Mouse (Mus musculus): Measurements from ENCODE around the gene Alad. TPM values are rescaled to one million over a fixed set of nuclear protein-coding genes. Genes with fewer than 3 reads are reported as not detected.

Alad gene
- polyA plus RNA-seq, 1 experiment: 26.9 TPM

DNA sequence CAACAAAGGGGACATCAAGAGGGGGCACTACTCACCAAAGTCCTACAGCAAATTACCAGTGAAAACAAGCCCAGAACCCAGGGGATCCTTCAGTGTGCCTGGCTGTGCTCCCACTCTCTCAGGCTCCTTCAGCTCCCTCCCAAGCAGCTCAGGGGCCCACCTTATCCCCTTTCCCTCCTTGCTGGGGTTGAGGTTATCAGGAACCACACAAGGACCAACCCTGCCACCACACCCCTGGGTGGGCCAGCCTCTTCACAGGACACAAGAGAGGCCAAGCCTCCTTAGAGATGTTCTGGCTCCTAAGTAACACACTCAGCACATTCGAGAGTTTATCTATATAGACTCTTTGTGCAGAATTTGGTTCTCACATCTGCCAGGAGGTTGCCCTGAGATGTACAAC is 3.1 kb downstream of the Alad start:
- Histone ChIP-seq H3K27me3 (ENCODE audit: control insufficient read depth, insufficient read depth, low read length, poor library complexity, severe bottlenecking) (no peaks in the 10 kb centered on the region), H3K4me1 (ENCODE audit: control insufficient read depth, insufficient read depth, low read length) (no peaks in the 10 kb centered on the region), H3K9me3 (replicated peaks; ENCODE audit: control insufficient read depth, insufficient read depth, low read length, poor library complexity, severe bottlenecking) (no peaks in the 10 kb centered on the region), H3K36me3 (ENCODE audit: control insufficient read depth, insufficient read depth, low read length, poor library complexity, severe bottlenecking) (peaks cover 2% of the 10 kb centered on the region; the same call in 1 of the 2 replicates), H3K27ac (ENCODE audit: insufficient read depth, low read length) (no peak overlapping the region), H3K9ac (ENCODE audit: low read depth, poor library complexity, severe bottlenecking) (no peak overlapping the region), H3K4me3 (ENCODE audit: low read depth, low read length) (no peak overlapping the region)
- no peak for TF ChIP-seq CTCF (IDR thresholded peaks at IDR 0.05; ENCODE audit: low read depth, low read length)
- no peak for TF ChIP-seq POLR2A (IDR thresholded peaks at IDR 0.05; ENCODE audit: insufficient read depth, low read length)
- no peak for TF ChIP-seq EP300 (IDR thresholded peaks at IDR 0.05; ENCODE audit: insufficient read depth, low read depth, low read length)

DNA sequence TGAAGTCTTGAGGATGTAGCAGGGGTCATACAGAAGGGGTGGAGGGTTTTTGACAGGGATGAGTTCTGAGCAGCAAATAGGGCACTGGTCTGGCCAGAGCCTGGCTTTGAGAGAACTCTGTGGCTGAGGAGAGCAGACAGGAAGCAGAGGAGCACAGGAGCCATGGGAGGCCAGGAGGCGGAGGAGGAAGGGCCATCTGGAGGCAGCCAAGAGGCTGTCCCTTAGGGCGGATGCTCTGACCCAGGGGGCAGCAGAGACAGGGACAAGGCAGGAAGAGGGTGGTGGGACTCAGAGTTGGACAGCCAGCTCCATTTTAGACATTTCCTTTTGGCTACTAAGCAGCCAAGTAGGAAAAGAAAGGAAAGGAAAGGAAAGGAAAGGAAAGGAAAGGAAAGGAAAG is 3.6 kb downstream of the Alad start:
- Histone ChIP-seq H3K9ac (ENCODE audit: low read depth, poor library complexity, severe bottlenecking) (no peak overlapping the region), H3K4me1 (ENCODE audit: control insufficient read depth, insufficient read depth, low read length) (no peaks in the 10 kb centered on the region), H3K27ac (ENCODE audit: insufficient read depth, low read length) (no peak overlapping the region), H3K36me3 (ENCODE audit: control insufficient read depth, insufficient read depth, low read length, poor library complexity, severe bottlenecking) (peaks cover 2% of the 10 kb centered on the region; the same call in 1 of the 2 replicates), H3K4me3 (ENCODE audit: low read depth, low read length) (no peak overlapping the region), H3K9me3 (replicated peaks; ENCODE audit: control insufficient read depth, insufficient read depth, low read length, poor library complexity, severe bottlenecking) (no peaks in the 10 kb centered on the region), H3K27me3 (ENCODE audit: control insufficient read depth, insufficient read depth, low read length, poor library complexity, severe bottlenecking) (no peaks in the 10 kb centered on the region)
- no peak for TF ChIP-seq CTCF (IDR thresholded peaks at IDR 0.05; ENCODE audit: low read depth, low read length)
- no peak for TF ChIP-seq POLR2A (IDR thresholded peaks at IDR 0.05; ENCODE audit: insufficient read depth, low read length)
- no peak for TF ChIP-seq EP300 (IDR thresholded peaks at IDR 0.05; ENCODE audit: insufficient read depth, low read depth, low read length)

DNA sequence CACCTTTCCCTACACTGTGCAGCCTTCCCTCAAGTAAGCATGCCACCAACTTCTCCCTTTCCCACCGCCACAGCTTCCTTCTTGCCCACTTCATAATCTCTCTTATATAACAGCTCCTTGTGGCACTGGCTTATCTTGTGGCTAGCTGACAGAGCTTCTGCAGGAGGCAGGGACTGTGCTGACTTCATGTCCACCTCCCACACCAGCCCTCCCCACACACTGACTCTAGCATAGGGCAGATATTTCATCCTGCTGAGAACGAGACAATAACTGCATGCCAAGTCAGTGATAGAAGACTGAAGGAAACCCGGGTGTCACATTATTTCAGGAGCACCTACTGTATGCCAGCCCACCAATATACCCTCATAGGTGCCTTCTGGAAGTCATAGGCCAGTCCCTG is 4.2 kb downstream of the Alad start:
- Histone ChIP-seq H3K27me3 (ENCODE audit: control insufficient read depth, insufficient read depth, low read length, poor library complexity, severe bottlenecking) (no peaks in the 10 kb centered on the region), H3K4me1 (ENCODE audit: control insufficient read depth, insufficient read depth, low read length) (no peaks in the 10 kb centered on the region), H3K9ac (ENCODE audit: low read depth, poor library complexity, severe bottlenecking) (no peak overlapping the region), H3K36me3 (ENCODE audit: control insufficient read depth, insufficient read depth, low read length, poor library complexity, severe bottlenecking) (peaks cover 4% of the 10 kb centered on the region), H3K9me3 (replicated peaks; ENCODE audit: control insufficient read depth, insufficient read depth, low read length, poor library complexity, severe bottlenecking) (no peaks in the 10 kb centered on the region), H3K4me3 (ENCODE audit: low read depth, low read length) (no peak overlapping the region), H3K27ac (ENCODE audit: insufficient read depth, low read length) (no peak overlapping the region)
- TF ChIP-seq CTCF (IDR thresholded peaks at IDR 0.05; ENCODE audit: low read depth, low read length) (no peak), EP300 (IDR thresholded peaks at IDR 0.05; ENCODE audit: insufficient read depth, low read depth, low read length) (no peak), POLR2A (IDR thresholded peaks at IDR 0.05; ENCODE audit: insufficient read depth, low read length) (no peak)

DNA sequence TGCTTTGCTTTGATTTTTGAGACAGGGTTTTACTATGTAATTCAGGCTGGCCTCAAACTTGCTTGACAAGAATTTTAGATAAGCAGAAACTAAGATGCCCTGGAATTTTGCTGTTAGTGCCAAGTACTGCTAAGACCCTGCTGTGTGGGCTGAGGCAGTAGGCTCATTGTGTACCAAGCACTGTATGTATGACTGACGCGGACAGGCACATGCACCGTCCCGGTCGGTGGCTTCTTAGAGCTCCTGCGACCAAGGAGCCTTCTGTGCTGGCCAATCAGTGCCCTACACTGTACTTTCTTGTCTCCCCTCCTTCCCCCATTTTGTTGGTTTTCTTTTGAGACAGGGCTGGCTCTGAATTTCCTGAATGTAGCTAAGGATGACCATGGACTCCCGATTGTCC is 4.7 kb downstream of the Alad start:
- no peak for TF ChIP-seq POLR2A (IDR thresholded peaks at IDR 0.05; ENCODE audit: insufficient read depth, low read length)
- TF ChIP-seq CTCF (IDR thresholded peaks at IDR 0.05; ENCODE audit: low read depth, low read length): no peak
- TF ChIP-seq EP300 (IDR thresholded peaks at IDR 0.05; ENCODE audit: insufficient read depth, low read depth, low read length): no peak
- H3K4me3 ChIP-seq (ENCODE audit: low read depth, low read length): no peak overlapping the region
- H3K27ac ChIP-seq (ENCODE audit: insufficient read depth, low read length): no peak overlapping the region
- peaks cover 6% of the 10 kb centered on the region for H3K36me3 ChIP-seq (ENCODE audit: control insufficient read depth, insufficient read depth, low read length, poor library complexity, severe bottlenecking)
- H3K9me3 ChIP-seq (replicated peaks; ENCODE audit: control insufficient read depth, insufficient read depth, low read length, poor library complexity, severe bottlenecking): no peaks in the 10 kb centered on the region
- H3K4me1 ChIP-seq (ENCODE audit: control insufficient read depth, insufficient read depth, low read length): no peaks in the 10 kb centered on the region
- H3K9ac ChIP-seq (ENCODE audit: low read depth, poor library complexity, severe bottlenecking): no peak overlapping the region
- H3K27me3 ChIP-seq (ENCODE audit: control insufficient read depth, insufficient read depth, low read length, poor library complexity, severe bottlenecking): no peaks in the 10 kb centered on the region

DNA sequence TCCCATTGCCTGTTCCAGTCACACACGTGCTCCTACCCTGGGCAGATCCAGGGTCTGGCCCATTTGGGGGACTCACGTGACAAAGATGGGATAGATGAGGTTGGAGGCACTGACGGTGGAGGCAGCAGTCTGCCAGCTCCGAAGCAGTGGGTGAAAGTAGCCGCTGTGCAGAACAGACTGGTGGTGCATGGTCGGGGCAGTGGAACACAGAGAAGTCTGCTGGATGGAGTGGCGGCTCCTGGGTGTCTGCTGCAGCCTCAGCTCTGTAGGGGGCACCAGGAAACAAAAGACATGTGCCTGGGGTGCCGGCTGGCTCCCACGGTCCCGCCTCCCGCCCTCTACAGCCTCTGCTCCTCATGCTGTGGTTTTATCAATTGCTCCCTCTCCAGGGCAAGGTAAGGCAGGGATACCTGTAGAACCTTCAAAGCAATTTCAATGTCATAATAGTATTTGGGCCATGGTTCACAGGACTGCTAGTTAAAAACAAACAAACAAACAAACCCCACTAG is 5.7 kb downstream of the Alad start:
- no peak overlapping the region for H3K4me3 ChIP-seq (ENCODE audit: low read depth, low read length)
- H3K27ac ChIP-seq (ENCODE audit: insufficient read depth, low read length): no peak overlapping the region
- no peaks in the 10 kb centered on the region for H3K27me3 ChIP-seq (ENCODE audit: control insufficient read depth, insufficient read depth, low read length, poor library complexity, severe bottlenecking)
- TF ChIP-seq POLR2A (IDR thresholded peaks at IDR 0.05; ENCODE audit: insufficient read depth, low read length) (no peak), CTCF (IDR thresholded peaks at IDR 0.05; ENCODE audit: low read depth, low read length) (no peak), EP300 (IDR thresholded peaks at IDR 0.05; ENCODE audit: insufficient read depth, low read depth, low read length) (no peak)
- H3K9ac ChIP-seq (ENCODE audit: low read depth, poor library complexity, severe bottlenecking): no peak overlapping the region
- H3K4me1 ChIP-seq (ENCODE audit: control insufficient read depth, insufficient read depth, low read length): no peaks in the 10 kb centered on the region
- peaks cover 6% of the 10 kb centered on the region for H3K36me3 ChIP-seq (ENCODE audit: control insufficient read depth, insufficient read depth, low read length, poor library complexity, severe bottlenecking)
- no peaks in the 10 kb centered on the region for H3K9me3 ChIP-seq (replicated peaks; ENCODE audit: control insufficient read depth, insufficient read depth, low read length, poor library complexity, severe bottlenecking)

DNA sequence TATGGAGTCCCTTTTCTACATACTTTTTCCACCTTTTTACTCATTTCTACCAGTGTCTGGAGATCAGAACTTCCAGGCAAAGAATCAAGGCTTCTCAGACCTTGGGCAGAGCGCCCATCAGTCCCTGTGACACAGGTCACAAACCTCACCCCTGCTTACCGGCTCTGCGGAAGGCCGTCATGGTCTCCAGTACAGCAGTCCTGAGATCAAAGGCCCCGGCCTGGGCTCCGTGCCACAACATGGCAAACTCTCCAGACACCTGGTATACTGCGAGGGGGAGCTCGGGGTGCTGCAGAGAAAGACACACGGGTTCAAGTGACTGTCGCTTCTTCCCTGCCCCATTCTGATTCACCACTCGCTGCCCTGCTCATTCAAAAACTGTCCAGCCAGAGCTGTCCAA is 9.8 kb downstream of the Alad start:
- Histone ChIP-seq H3K36me3 (ENCODE audit: control insufficient read depth, insufficient read depth, low read length, poor library complexity, severe bottlenecking) (peaks cover 6% of the 10 kb centered on the region), H3K27me3 (ENCODE audit: control insufficient read depth, insufficient read depth, low read length, poor library complexity, severe bottlenecking) (no peaks in the 10 kb centered on the region), H3K27ac (ENCODE audit: insufficient read depth, low read length) (no peak overlapping the region), H3K4me1 (ENCODE audit: control insufficient read depth, insufficient read depth, low read length) (no peaks in the 10 kb centered on the region), H3K4me3 (ENCODE audit: low read depth, low read length) (no peak overlapping the region), H3K9ac (ENCODE audit: low read depth, poor library complexity, severe bottlenecking) (no peak overlapping the region), H3K9me3 (replicated peaks; ENCODE audit: control insufficient read depth, insufficient read depth, low read length, poor library complexity, severe bottlenecking) (no peaks in the 10 kb centered on the region)
- TF ChIP-seq EP300 (IDR thresholded peaks at IDR 0.05; ENCODE audit: insufficient read depth, low read depth, low read length) (no peak), CTCF (IDR thresholded peaks at IDR 0.05; ENCODE audit: low read depth, low read length) (no peak), POLR2A (IDR thresholded peaks at IDR 0.05; ENCODE audit: insufficient read depth, low read length) (no peak)

All from ES-Bruce4 (cell line).